Mouse (Mus musculus) midbrain, postnatal 0 days (tissue): ENCODE data around the gene Ceacam19. TPM values are rescaled to one million over a fixed set of nuclear protein-coding genes. Genes with fewer than 3 reads are reported as not detected.
"Not testable (repeated sequence)": the region's sequence is repeated elsewhere in the genome, so short reads cannot be mapped to it uniquely, and the experiment has no call there.

Experiments
- ATAC-seq: fragments of 200-750 bp; cut with Nextera tagmentation; 2 replicates; pipeline ENCODE4 v1.8.0; 2017; ENCODE audit warnings: moderate number of reproducible peaks, mild to moderate bottlenecking, moderate TSS enrichment, moderate library complexity; ENCODE audit not compliant: low FRiP score
- DNase-seq: peaks from one replicate; pipeline ENCODE4 v3.0.0-alpha.2; 2015; ENCODE audit warnings: low spot score
- H3K27ac ChIP-seq: fragments of 300-500 bp; sonication (generic); 2 replicates; pipeline ENCODE4 v1.5.1; 2014; ENCODE audit warnings: low read depth, mild to moderate bottlenecking, low read length, mixed read lengths
- H3K27me3 ChIP-seq: fragments of 300-500 bp; sonication (generic); 2 replicates; pipeline ENCODE4 v1.6.1; 2014; ENCODE audit warnings: low read length, control low read depth, mixed read lengths; ENCODE audit not compliant: insufficient read depth
- H3K36me3 ChIP-seq: fragments of 300-500 bp; sonication (generic); 2 replicates; pipeline ENCODE4 v1.6.1; 2014; ENCODE audit warnings: low read length, control low read depth, mixed read lengths; ENCODE audit not compliant: insufficient read depth
- H3K4me1 ChIP-seq: fragments of 300-500 bp; sonication (generic); 2 replicates; pipeline ENCODE4 v1.6.1; 2014; ENCODE audit warnings: mild to moderate bottlenecking, control low read depth, antibody characterized with exemption, low read length, mixed read lengths; ENCODE audit not compliant: insufficient read depth
- H3K4me2 ChIP-seq: fragments of 300-500 bp; sonication (generic); 2 replicates; pipeline ENCODE4 v1.6.1; 2014; ENCODE audit warnings: low read depth, mild to moderate bottlenecking, low read length, mixed read lengths; ENCODE audit not compliant: poor library complexity, severe bottlenecking
- H3K4me3 ChIP-seq: fragments of 300-500 bp; sonication (generic); 2 replicates; pipeline ENCODE4 v1.5.1; 2014; ENCODE audit warnings: low read depth, mild to moderate bottlenecking, low read length, moderate library complexity
- H3K9ac ChIP-seq: fragments of 300-500 bp; sonication (generic); replicated peaks from 2 replicates; pipeline ENCODE4 v1.6.1; 2014; ENCODE audit warnings: mild to moderate bottlenecking, low read length, moderate library complexity, mixed read lengths; ENCODE audit not compliant: poor library complexity, severe bottlenecking
- H3K9me3 ChIP-seq: fragments of 300-500 bp; sonication (generic); 2 replicates; pipeline ENCODE4 v1.6.1; 2016; ENCODE audit warnings: low read length, control low read depth
- CTCF ChIP-seq: IDR thresholded peaks from 2 replicates; pipeline ENCODE4 v1.5.1; 2016; ENCODE audit warnings: antibody characterized with exemption, mild to moderate bottlenecking
- WGBS: fragments of 180-500 bp; shearing (Covaris S2); extraction: QIAGEN DNeasy Blood & Tissue Kit; methylation state at CpG from one replicate; pipeline ENCODE4 v1.1.7; 2014; 5-methylcytosine and 5-hydroxymethylcytosine counted together
- polyA plus RNA-seq: library from polyadenylated mRNA; unstranded; fragments of >200 nt; fragmentation: Nextera tagmentation; extraction: Ambion mirVana; gene quantifications from 2 replicates; pipeline ENCODE4 v1.2.1, GENCODE M21; 2015
- total RNA-seq: library from RNA; depleted of rRNA; stranded (reverse); fragments of >200 nt; gene quantifications from 2 replicates; pipeline ENCODE4 v1.2.3, GENCODE M21; 2014

Gene Ceacam19
- total and polyA plus RNA-seq, 2 experiments from 2014 or later: 0.38 TPM; not detected in 1

- peak; percentile 12 for DNase-seq
- no peak for TF ChIP-seq CTCF
- Histone ChIP-seq H3K9ac (peak overlapping the region; percentile 39; the same call in 1 of the 2 replicates), H3K4me3 (no peak overlapping the region), H3K4me1 (no peaks in the 10 kb centered on the region), H3K4me2 (peak overlapping the region; percentile 42), H3K27ac (peak overlapping the region; percentile 38; the same call in 1 of the 2 replicates), H3K9me3 (no peaks in the 10 kb centered on the region), H3K27me3 (no peaks in the 10 kb centered on the region), H3K36me3 (no peaks in the 10 kb centered on the region)
- ATAC-seq: peak; percentile 75
- 27% methylated on average over 13 of the region's 13 CpGs for WGBS
Measured at GRCm38 (mm10) chr7:19932133-19932876, 44.5 kb upstream of the Ceacam19 start.

GRCm38 (mm10) chr7:19930481-19930880 is 42.7 kb upstream of the Ceacam19 start:
- not testable (repeated sequence) for H3K4me2 ChIP-seq, H3K9me3 ChIP-seq, H3K36me3 ChIP-seq, ATAC-seq, H3K4me3 ChIP-seq, H3K9ac ChIP-seq, DNase-seq, H3K4me1 ChIP-seq, H3K27ac ChIP-seq, H3K27me3 ChIP-seq
- WGBS: 79% methylated on average over 6 of the region's 6 CpGs

- Histone ChIP-seq H3K4me3 (no peak overlapping the region), H3K9ac (no peak overlapping the region), H3K27me3 (no peaks in the 10 kb centered on the region), H3K27ac (no peak overlapping the region), H3K4me2 (no peak overlapping the region), H3K36me3 (no peaks in the 10 kb centered on the region), H3K4me1 (no peaks in the 10 kb centered on the region), H3K9me3 (no peaks in the 10 kb centered on the region)
- DNase-seq (no peak), ATAC-seq (no peak)
- TF ChIP-seq CTCF: no peak
- 60% methylated on average over 5 of the region's 5 CpGs for WGBS
Measured at GRCm38 (mm10) chr7:19928486-19928885, 40.7 kb upstream of the Ceacam19 start.

GRCm38 (mm10) chr7:19926849-19927480 is 39.2 kb upstream of the Ceacam19 start:
- WGBS: 67% methylated on average over 2 of the region's 2 CpGs
- TF ChIP-seq CTCF: no peak

DNA sequence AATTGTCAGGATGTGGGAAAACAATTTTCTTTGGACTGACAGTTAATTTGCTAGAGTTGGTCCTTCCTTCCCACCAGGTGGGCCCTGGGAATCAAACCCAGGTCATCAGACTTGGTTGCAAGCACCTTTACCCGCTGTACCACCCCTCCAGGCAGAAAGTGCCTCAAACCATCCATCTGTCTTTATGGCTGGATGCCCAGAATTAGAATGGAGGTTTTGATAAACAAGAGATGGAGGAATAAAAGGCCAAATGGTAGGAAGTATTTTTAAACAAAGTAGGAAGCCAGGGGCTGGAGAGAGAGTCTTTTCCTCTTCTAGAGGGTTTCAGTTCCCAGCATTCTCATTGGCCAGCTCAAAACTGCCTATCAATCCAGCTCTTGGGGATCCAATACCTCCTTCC is 37.6 kb upstream of the Ceacam19 start:
- ATAC-seq (no peak), DNase-seq (no peak)
- no peak for TF ChIP-seq CTCF
- H3K9me3 ChIP-seq: no peaks in the 10 kb centered on the region
- WGBS: 81% methylated on average over 1 of the region's 1 CpGs
- no peaks in the 10 kb centered on the region for H3K27me3 ChIP-seq
- no peaks in the 10 kb centered on the region for H3K36me3 ChIP-seq
- no peak overlapping the region for H3K27ac ChIP-seq
- no peaks in the 10 kb centered on the region for H3K4me1 ChIP-seq
- no peak overlapping the region for H3K9ac ChIP-seq
- no peak overlapping the region for H3K4me3 ChIP-seq
- H3K4me2 ChIP-seq: no peak overlapping the region

More at GRCm38 (mm10) chr7:19926849-19927480, 39.2 kb upstream of the Ceacam19 start:
- Histone ChIP-seq H3K27me3 (no peaks in the 10 kb centered on the region), H3K36me3 (no peaks in the 10 kb centered on the region), H3K9me3 (no peaks in the 10 kb centered on the region), H3K4me2 (no peak overlapping the region), H3K9ac (no peak overlapping the region), H3K27ac (no peak overlapping the region), H3K4me1 (no peaks in the 10 kb centered on the region), H3K4me3 (no peak overlapping the region)
- no peak for ATAC-seq
- DNase-seq: no peak

DNA sequence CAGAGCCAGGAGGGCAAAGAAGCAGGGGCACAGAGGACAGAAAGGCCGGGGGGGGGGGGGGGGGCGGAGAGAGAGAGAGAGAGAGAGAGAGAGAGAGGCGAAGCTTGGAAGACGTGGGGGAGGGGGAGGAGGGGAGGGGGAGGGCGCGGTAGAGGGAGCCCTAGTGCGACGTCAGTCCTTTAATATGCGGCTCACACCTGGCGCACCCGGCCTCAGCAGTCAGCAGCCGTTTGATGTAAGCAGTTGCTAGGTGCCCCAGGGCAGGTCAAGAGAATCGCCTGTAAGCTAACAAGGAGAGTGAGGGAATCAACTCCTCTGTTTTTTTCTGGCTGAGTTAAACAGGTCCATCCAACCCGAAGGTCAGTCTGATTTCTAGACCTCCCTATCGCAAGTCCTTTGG is 36.0 kb upstream of the Ceacam19 start:
- no peak for DNase-seq
- TF ChIP-seq CTCF: no peak
- ATAC-seq: no peak
- no peak overlapping the region for H3K9ac ChIP-seq
- H3K36me3 ChIP-seq: no peaks in the 10 kb centered on the region
- no peak overlapping the region for H3K4me2 ChIP-seq
- no peaks in the 10 kb centered on the region for H3K9me3 ChIP-seq
- no peaks in the 10 kb centered on the region for H3K27me3 ChIP-seq
- no peak overlapping the region for H3K4me3 ChIP-seq
- WGBS: 15% methylated on average over 9 of the region's 15 CpGs
- no peak overlapping the region for H3K27ac ChIP-seq
- H3K4me1 ChIP-seq: no peaks in the 10 kb centered on the region
